Mouse (Mus musculus): ENCODE measurements at regions not wholly inside any gene's neighbourhood (a gene's known extent, or its start where the extent isn't known, plus 50 kb on each side); places are given as distances from the start of the nearest gene placed in this dataset.

DNA sequence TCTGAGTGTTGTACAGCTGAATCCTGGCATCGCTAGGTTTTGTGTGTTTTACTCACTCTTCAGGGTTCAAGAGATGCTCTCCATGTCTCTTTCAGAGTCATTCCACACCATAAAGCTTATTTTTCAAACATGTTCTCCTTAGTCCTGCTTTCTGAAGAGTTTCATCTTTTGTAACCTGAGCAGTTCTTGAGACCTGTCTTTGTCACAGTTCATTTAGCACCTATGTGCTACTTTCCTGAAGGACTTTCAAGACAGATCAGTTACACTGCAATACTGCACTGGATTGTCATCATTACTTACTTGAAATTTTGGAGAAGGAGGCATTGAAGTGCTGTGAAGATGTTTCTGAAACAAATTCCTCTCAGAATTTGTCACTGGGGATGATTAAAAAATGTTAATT lies 494.7 kb upstream of the Fam98a start:
- Histone ChIP-seq H3K27ac (ENCODE audit: low read length) (no peak overlapping the region), H3K9ac (ENCODE audit: low read depth, low read length) (no peak overlapping the region), H3K27me3 (ENCODE audit: control insufficient read depth, insufficient read depth, low read depth, low read length) (no peaks in the 10 kb centered on the region), H3K4me2 (ENCODE audit: low read depth, low read length) (no peak overlapping the region), H3K4me1 (ENCODE audit: control insufficient read depth, low read depth, low read length) (no peaks in the 10 kb centered on the region), H3K36me3 (ENCODE audit: control insufficient read depth, insufficient read depth) (no peaks in the 10 kb centered on the region), H3K4me3 (ENCODE audit: low read depth, low read length) (no peak overlapping the region), H3K9me3 (replicated peaks; ENCODE audit: control insufficient read depth, low read length) (no peaks in the 10 kb centered on the region)
- WGBS (ENCODE audit: insufficient replicate concordance) = 63% methylated on average over 1 of the region's 1 CpGs
- ATAC-seq (ENCODE audit: low read depth) = no peak

DNA sequence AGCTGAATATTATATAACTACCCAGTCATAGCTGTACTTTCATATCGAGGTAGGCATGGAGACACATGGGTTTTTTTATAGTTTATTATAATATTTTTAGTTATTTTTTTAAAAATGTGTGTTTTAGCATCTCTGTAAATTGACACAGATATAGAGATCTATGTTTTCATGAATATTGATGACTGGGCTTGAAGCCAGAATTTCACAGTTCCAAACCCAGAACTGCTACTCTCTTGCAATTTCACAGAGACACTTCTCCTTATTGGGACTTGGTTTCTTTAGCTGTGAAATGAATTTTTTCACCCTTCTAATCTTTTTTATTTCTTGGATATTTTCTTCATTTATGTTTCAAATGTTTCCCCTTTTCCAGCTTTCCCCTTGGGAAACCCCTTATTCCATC lies 481.0 kb upstream of the Fam98a start:
- Histone ChIP-seq H3K27ac (ENCODE audit: low read length) (no peak overlapping the region), H3K36me3 (ENCODE audit: control insufficient read depth, insufficient read depth) (no peaks in the 10 kb centered on the region), H3K9me3 (replicated peaks; ENCODE audit: control insufficient read depth, low read length) (no peaks in the 10 kb centered on the region), H3K4me2 (ENCODE audit: low read depth, low read length) (no peak overlapping the region), H3K4me1 (ENCODE audit: control insufficient read depth, low read depth, low read length) (no peaks in the 10 kb centered on the region), H3K9ac (ENCODE audit: low read depth, low read length) (no peak overlapping the region), H3K27me3 (ENCODE audit: control insufficient read depth, insufficient read depth, low read depth, low read length) (no peaks in the 10 kb centered on the region), H3K4me3 (ENCODE audit: low read depth, low read length) (no peak overlapping the region)
- 47% methylated on average over 1 of the region's 1 CpGs for WGBS (ENCODE audit: insufficient replicate concordance)
- no peak for ATAC-seq (ENCODE audit: low read depth)

DNA sequence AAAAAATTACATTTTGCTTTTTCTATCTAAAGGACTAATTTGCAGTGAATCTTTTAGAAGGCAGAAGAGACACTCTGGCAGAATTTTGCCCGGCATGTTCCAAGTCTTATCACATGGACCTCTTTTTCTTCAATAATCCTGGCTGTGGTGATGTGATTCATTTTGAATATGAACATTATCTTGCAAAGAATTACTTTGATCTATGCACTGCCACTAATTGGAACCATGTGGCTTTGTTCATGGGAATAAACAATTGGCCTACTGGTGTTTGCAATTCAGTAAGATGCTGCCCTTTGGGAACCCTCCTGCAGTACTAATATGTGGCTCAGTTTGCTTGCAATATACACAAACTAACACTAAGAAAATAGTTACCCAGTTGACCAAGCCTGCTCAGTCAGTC lies 456.3 kb upstream of the Fam98a start:
- H3K4me3 ChIP-seq (ENCODE audit: low read depth, low read length) = no peak overlapping the region
- H3K9ac ChIP-seq (ENCODE audit: low read depth, low read length) = no peak overlapping the region
- H3K36me3 ChIP-seq (ENCODE audit: control insufficient read depth, insufficient read depth) = no peaks in the 10 kb centered on the region
- no peak overlapping the region for H3K4me2 ChIP-seq (ENCODE audit: low read depth, low read length)
- no peaks in the 10 kb centered on the region for H3K4me1 ChIP-seq (ENCODE audit: control insufficient read depth, low read depth, low read length)
- no peaks in the 10 kb centered on the region for H3K27me3 ChIP-seq (ENCODE audit: control insufficient read depth, insufficient read depth, low read depth, low read length)
- no peak for ATAC-seq (ENCODE audit: low read depth)
- WGBS (ENCODE audit: insufficient replicate concordance) = 58% methylated on average over 1 of the region's 1 CpGs
- no peak overlapping the region for H3K27ac ChIP-seq (ENCODE audit: low read length)
- H3K9me3 ChIP-seq (replicated peaks; ENCODE audit: control insufficient read depth, low read length) = no peaks in the 10 kb centered on the region

DNA sequence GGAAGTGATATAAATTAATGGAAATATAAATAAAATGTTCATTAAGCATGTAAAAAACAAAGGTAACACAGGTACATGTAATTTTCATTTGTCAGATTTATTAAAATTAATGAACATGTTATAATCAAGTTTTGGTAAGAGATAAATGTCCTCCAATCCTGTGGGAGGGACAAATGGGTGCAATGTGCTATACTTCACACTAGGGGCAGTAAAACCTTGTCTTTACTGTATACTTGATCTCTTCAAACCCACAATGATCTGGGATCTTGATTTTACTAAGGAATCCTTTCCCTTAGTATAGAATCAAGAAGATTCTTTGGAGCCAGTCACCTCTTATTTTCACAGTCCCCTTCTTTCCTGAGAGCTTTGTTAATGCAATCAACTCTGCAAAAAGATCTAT lies 451.1 kb upstream of the Fam98a start:
- no peak for ATAC-seq (ENCODE audit: low read depth)
- Histone ChIP-seq H3K4me2 (ENCODE audit: low read depth, low read length) (no peak overlapping the region), H3K9me3 (replicated peaks; ENCODE audit: control insufficient read depth, low read length) (no peaks in the 10 kb centered on the region)

DNA sequence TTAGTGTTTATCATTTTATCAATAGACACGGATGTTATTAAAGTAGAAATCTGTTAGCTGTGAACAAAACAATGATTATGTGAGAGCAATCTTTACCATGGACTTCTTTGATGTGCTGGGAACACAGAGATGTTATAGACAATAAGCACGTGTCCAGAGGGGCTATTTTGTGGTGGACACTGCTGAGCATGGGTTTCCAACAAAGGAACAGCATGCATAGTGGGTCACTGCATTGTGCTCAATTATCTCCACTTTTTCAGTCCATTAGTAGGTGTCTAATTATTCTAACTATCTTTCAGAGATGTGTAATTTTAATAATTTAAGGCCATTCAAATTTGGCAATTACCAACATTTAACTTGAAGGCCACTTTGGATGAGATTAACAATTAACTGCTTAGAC lies 409.6 kb upstream of the Fam98a start:
- WGBS (ENCODE audit: insufficient replicate concordance) = 40% methylated on average over 2 of the region's 2 CpGs

More for the DNA sequence above, 451.1 kb upstream of the Fam98a start:
- no peaks in the 10 kb centered on the region for H3K27me3 ChIP-seq (ENCODE audit: control insufficient read depth, insufficient read depth, low read depth, low read length)
- H3K27ac ChIP-seq (ENCODE audit: low read length) = no peak overlapping the region
- no peak overlapping the region for H3K4me3 ChIP-seq (ENCODE audit: low read depth, low read length)
- H3K36me3 ChIP-seq (ENCODE audit: control insufficient read depth, insufficient read depth) = no peaks in the 10 kb centered on the region
- H3K9ac ChIP-seq (ENCODE audit: low read depth, low read length) = no peak overlapping the region
- no peaks in the 10 kb centered on the region for H3K4me1 ChIP-seq (ENCODE audit: control insufficient read depth, low read depth, low read length)

DNA sequence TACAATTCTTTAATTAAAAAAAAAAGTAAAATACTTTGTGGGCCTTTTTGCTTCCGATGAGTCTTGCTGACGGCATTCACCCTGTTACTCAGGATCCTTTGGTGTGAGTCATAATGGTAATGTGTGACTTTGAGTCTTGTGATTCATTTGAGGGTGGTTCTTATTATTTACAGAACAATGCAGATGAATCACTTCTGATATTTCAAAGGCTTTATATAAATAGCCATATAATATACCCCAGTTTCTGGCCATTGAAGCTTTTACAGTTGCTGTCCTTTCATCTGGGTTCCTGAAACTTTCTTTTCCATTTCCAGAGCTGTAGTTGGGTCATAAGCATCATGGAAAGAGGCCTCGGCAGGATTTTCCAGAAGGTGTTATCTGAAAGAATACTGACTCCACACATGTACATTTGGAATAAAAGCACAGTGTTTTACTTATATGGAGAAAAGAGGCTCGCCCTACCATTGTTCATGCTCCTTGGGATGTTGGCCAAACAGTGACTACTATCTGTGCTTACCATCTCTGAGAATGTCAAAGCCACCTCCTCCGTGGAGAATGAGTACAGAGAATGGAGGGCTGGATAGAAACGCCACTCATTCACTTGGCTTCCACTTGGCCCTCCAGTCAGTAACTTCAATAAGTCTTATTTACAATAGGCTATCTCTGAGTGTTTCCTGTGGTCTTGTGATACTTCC lies 385.1 kb upstream of the Fam98a start:
- ATAC-seq (ENCODE audit: low read depth) = no peak
- no peaks in the 10 kb centered on the region for H3K4me1 ChIP-seq (ENCODE audit: control insufficient read depth, low read depth, low read length)
- no peaks in the 10 kb centered on the region for H3K36me3 ChIP-seq (ENCODE audit: control insufficient read depth, insufficient read depth)
- H3K27me3 ChIP-seq (ENCODE audit: control insufficient read depth, insufficient read depth, low read depth, low read length) = no peaks in the 10 kb centered on the region
- no peaks in the 10 kb centered on the region for H3K9me3 ChIP-seq (replicated peaks; ENCODE audit: control insufficient read depth, low read length)
- H3K4me2 ChIP-seq (ENCODE audit: low read depth, low read length) = no peak overlapping the region
- no peak overlapping the region for H3K27ac ChIP-seq (ENCODE audit: low read length)
- WGBS (ENCODE audit: insufficient replicate concordance) = 52% methylated on average over 6 of the region's 6 CpGs
- H3K9ac ChIP-seq (ENCODE audit: low read depth, low read length) = no peak overlapping the region
- no peak overlapping the region for H3K4me3 ChIP-seq (ENCODE audit: low read depth, low read length)

More for the DNA sequence above, 409.6 kb upstream of the Fam98a start:
- Histone ChIP-seq H3K9ac (ENCODE audit: low read depth, low read length) (no peak overlapping the region), H3K4me2 (ENCODE audit: low read depth, low read length) (no peak overlapping the region), H3K36me3 (ENCODE audit: control insufficient read depth, insufficient read depth) (no peaks in the 10 kb centered on the region), H3K27ac (ENCODE audit: low read length) (no peak overlapping the region), H3K4me3 (ENCODE audit: low read depth, low read length) (no peak overlapping the region), H3K4me1 (ENCODE audit: control insufficient read depth, low read depth, low read length) (no peaks in the 10 kb centered on the region), H3K9me3 (replicated peaks; ENCODE audit: control insufficient read depth, low read length) (no peaks in the 10 kb centered on the region), H3K27me3 (ENCODE audit: control insufficient read depth, insufficient read depth, low read depth, low read length) (no peaks in the 10 kb centered on the region)
- ATAC-seq (ENCODE audit: low read depth) = no peak

DNA sequence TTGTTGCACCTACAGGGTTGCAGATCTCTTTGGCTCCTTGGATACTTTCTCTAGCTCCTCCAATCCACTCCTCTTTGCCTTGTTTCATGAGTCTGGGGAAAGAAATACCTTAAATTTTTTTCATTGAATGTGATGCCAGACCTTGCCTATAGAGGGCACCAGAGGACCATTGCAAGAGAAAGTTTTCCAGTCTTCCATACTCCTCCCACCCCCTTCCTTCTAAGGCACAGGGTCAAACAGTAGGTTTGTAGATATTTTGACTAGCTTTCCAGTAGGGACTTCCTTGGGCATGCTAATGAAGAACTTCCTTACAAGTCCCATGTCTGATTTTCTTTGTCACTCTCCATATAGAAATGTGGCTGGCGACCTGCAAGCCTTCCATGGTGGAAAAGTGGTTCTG lies 379.3 kb upstream of the Fam98a start:
- Histone ChIP-seq H3K27me3 (ENCODE audit: control insufficient read depth, insufficient read depth, low read depth, low read length) (no peaks in the 10 kb centered on the region), H3K27ac (ENCODE audit: low read length) (no peak overlapping the region), H3K36me3 (ENCODE audit: control insufficient read depth, insufficient read depth) (no peaks in the 10 kb centered on the region), H3K9me3 (replicated peaks; ENCODE audit: control insufficient read depth, low read length) (no peaks in the 10 kb centered on the region), H3K4me2 (ENCODE audit: low read depth, low read length) (no peak overlapping the region), H3K4me3 (ENCODE audit: low read depth, low read length) (no peak overlapping the region), H3K9ac (ENCODE audit: low read depth, low read length) (no peak overlapping the region), H3K4me1 (ENCODE audit: control insufficient read depth, low read depth, low read length) (no peaks in the 10 kb centered on the region)
- 71% methylated on average over 1 of the region's 1 CpGs for WGBS (ENCODE audit: insufficient replicate concordance)
- ATAC-seq (ENCODE audit: low read depth) = no peak

DNA sequence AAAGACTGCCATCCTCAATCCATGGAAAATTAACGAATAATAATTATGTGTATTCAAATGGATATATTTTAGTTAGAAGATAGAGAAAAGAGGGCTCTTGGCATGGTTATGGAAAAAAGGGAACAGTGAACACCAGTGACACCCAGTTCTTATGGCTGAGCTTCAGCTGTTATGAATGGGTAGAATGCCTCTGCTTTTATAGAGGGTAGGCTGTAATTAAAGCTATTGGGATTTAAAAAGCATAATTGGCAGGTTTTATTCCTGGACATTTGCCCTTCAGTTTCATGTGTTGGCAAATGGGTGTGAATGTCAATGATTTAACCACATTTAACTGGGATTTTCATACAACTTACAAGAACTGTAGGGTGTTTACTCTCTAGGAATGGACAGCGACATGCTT lies 368.5 kb upstream of the Fam98a start:
- H3K9ac ChIP-seq (ENCODE audit: low read depth, low read length) = no peak overlapping the region
- no peak for ATAC-seq (ENCODE audit: low read depth)
- H3K9me3 ChIP-seq (replicated peaks; ENCODE audit: control insufficient read depth, low read length) = no peaks in the 10 kb centered on the region
- H3K4me1 ChIP-seq (ENCODE audit: control insufficient read depth, low read depth, low read length) = no peaks in the 10 kb centered on the region
- H3K27ac ChIP-seq (ENCODE audit: low read length) = no peak overlapping the region
- no peak overlapping the region for H3K4me3 ChIP-seq (ENCODE audit: low read depth, low read length)
- H3K27me3 ChIP-seq (ENCODE audit: control insufficient read depth, insufficient read depth, low read depth, low read length) = no peaks in the 10 kb centered on the region
- no peaks in the 10 kb centered on the region for H3K36me3 ChIP-seq (ENCODE audit: control insufficient read depth, insufficient read depth)
- WGBS (ENCODE audit: insufficient replicate concordance) = 68% methylated on average over 2 of the region's 2 CpGs
- no peak overlapping the region for H3K4me2 ChIP-seq (ENCODE audit: low read depth, low read length)

DNA sequence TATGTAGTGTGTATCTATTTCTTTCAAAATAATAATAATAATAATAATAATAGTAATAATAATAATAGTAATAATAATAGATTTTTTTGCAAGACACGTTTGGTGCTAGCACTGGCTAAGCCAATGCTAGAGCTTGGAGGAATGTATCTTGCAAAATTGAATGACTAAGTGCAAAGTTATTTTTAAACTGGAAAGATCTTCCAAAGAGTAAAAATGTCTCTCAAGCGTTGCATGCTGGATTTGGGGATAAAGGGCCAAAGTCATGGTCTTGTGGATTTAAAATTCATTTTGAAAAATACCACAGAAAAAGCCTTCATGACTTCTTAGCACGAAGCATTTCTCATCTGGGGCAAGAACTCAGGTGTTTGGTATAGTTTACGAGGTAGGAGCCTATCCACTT lies 365.3 kb upstream of the Fam98a start:
- no peak overlapping the region for H3K4me2 ChIP-seq (ENCODE audit: low read depth, low read length)
- no peak overlapping the region for H3K9ac ChIP-seq (ENCODE audit: low read depth, low read length)
- WGBS (ENCODE audit: insufficient replicate concordance) = 38% methylated on average over 4 of the region's 4 CpGs
- H3K36me3 ChIP-seq (ENCODE audit: control insufficient read depth, insufficient read depth) = no peaks in the 10 kb centered on the region
- no peak overlapping the region for H3K4me3 ChIP-seq (ENCODE audit: low read depth, low read length)
- no peak overlapping the region for H3K27ac ChIP-seq (ENCODE audit: low read length)
- no peaks in the 10 kb centered on the region for H3K4me1 ChIP-seq (ENCODE audit: control insufficient read depth, low read depth, low read length)
- no peaks in the 10 kb centered on the region for H3K27me3 ChIP-seq (ENCODE audit: control insufficient read depth, insufficient read depth, low read depth, low read length)
- H3K9me3 ChIP-seq (replicated peaks; ENCODE audit: control insufficient read depth, low read length) = no peaks in the 10 kb centered on the region
- no peak for ATAC-seq (ENCODE audit: low read depth)
